Mouse (Mus musculus) midbrain, postnatal 0 days (tissue): ENCODE data around the gene Zic2. TPM values are rescaled to one million over a fixed set of nuclear protein-coding genes. Genes with fewer than 3 reads are reported as not detected.
A peak's percentile ranks its signal among the peaks of the same experiment; 100 is the strongest.
"Not testable (repeated sequence)": the region's sequence is repeated elsewhere in the genome, so short reads cannot be mapped to it uniquely, and the experiment has no call there.

Experiments used
- ATAC-seq: fragments of 200-750 bp; cut with Nextera tagmentation; 2 replicates; pipeline ENCODE4 v1.8.0; 2017; ENCODE audit warnings: moderate number of reproducible peaks, mild to moderate bottlenecking, moderate TSS enrichment, moderate library complexity; ENCODE audit not compliant: low FRiP score
- DNase-seq: peaks from one replicate; pipeline ENCODE4 v3.0.0-alpha.2; 2015; ENCODE audit warnings: low spot score
- H3K27ac ChIP-seq: fragments of 300-500 bp; sonication (generic); 2 replicates; pipeline ENCODE4 v1.5.1; 2014; ENCODE audit warnings: low read depth, mild to moderate bottlenecking, low read length, mixed read lengths
- H3K27me3 ChIP-seq: fragments of 300-500 bp; sonication (generic); 2 replicates; pipeline ENCODE4 v1.6.1; 2014; ENCODE audit warnings: low read length, control low read depth, mixed read lengths; ENCODE audit not compliant: insufficient read depth
- H3K36me3 ChIP-seq: fragments of 300-500 bp; sonication (generic); 2 replicates; pipeline ENCODE4 v1.6.1; 2014; ENCODE audit warnings: low read length, control low read depth, mixed read lengths; ENCODE audit not compliant: insufficient read depth
- H3K4me1 ChIP-seq: fragments of 300-500 bp; sonication (generic); 2 replicates; pipeline ENCODE4 v1.6.1; 2014; ENCODE audit warnings: mild to moderate bottlenecking, control low read depth, antibody characterized with exemption, low read length, mixed read lengths; ENCODE audit not compliant: insufficient read depth
- H3K4me2 ChIP-seq: fragments of 300-500 bp; sonication (generic); 2 replicates; pipeline ENCODE4 v1.6.1; 2014; ENCODE audit warnings: low read depth, mild to moderate bottlenecking, low read length, mixed read lengths; ENCODE audit not compliant: poor library complexity, severe bottlenecking
- H3K4me3 ChIP-seq: fragments of 300-500 bp; sonication (generic); 2 replicates; pipeline ENCODE4 v1.5.1; 2014; ENCODE audit warnings: low read depth, mild to moderate bottlenecking, low read length, moderate library complexity
- H3K9ac ChIP-seq: fragments of 300-500 bp; sonication (generic); replicated peaks from 2 replicates; pipeline ENCODE4 v1.6.1; 2014; ENCODE audit warnings: mild to moderate bottlenecking, low read length, moderate library complexity, mixed read lengths; ENCODE audit not compliant: poor library complexity, severe bottlenecking
- H3K9me3 ChIP-seq: fragments of 300-500 bp; sonication (generic); 2 replicates; pipeline ENCODE4 v1.6.1; 2016; ENCODE audit warnings: low read length, control low read depth
- CTCF ChIP-seq: IDR thresholded peaks from 2 replicates; pipeline ENCODE4 v1.5.1; 2016; ENCODE audit warnings: antibody characterized with exemption, mild to moderate bottlenecking
- WGBS: fragments of 180-500 bp; shearing (Covaris S2); extraction: QIAGEN DNeasy Blood & Tissue Kit; methylation state at CpG from one replicate; pipeline ENCODE4 v1.1.7; 2014; 5-methylcytosine and 5-hydroxymethylcytosine counted together
- polyA plus RNA-seq: library from polyadenylated mRNA; unstranded; fragments of >200 nt; fragmentation: Nextera tagmentation; extraction: Ambion mirVana; gene quantifications from 2 replicates; pipeline ENCODE4 v1.2.1, GENCODE M21; 2015
- total RNA-seq: library from RNA; depleted of rRNA; stranded (reverse); fragments of >200 nt; gene quantifications from 2 replicates; pipeline ENCODE4 v1.2.3, GENCODE M21; 2014

The Zic2 gene
- total and polyA plus RNA-seq, 2 experiments from 2014 or later: 13.9 to 106 TPM

DNA sequence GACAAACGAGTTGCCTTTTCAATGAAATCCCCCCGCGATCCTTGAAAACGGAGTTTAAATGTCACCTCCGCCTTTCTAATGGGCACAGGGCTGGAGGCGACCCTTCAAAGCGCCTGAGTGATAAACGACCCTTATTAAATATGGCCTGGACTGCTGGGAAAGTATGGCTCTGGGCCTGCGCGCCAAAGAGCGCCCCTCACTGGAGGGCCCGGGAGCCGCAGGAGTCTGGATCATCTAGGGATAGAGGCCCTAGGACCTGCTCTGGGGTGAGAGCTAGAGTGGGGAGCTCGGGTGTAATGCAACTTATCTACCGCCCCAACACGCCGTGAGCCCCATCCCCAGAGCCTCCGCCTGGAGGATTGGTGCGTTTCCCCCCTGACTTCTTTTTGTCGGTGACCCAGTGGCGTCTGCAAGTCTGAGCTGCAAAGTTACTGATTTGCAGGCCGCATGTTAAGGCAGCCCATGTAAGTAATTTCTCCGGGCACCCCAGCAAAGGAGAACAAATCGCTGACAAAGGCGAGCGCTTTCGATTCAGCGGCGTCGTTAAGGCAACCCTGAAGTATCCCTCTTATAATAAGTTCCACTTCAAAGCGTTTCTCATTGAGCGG is 21.7 kb upstream of the Zic2 start:
- H3K36me3 ChIP-seq: no peaks in the 10 kb centered on the region
- ATAC-seq (peak; percentile 59), DNase-seq (peak; percentile 86)
- 2% methylated on average over 32 of the region's 32 CpGs for WGBS
- TF ChIP-seq CTCF: peak; percentile 49
- H3K9me3 ChIP-seq: no peaks in the 10 kb centered on the region
- H3K4me3 ChIP-seq: no peak overlapping the region
- H3K4me2 ChIP-seq: peak overlapping the region; percentile 39; the same call in 1 of the 2 replicates
- 0 out of 2 replicates have a peak, but pooled peaks cover 4% of the 10 kb centered on the region for H3K4me1 ChIP-seq
- no peak overlapping the region for H3K9ac ChIP-seq
- peak overlapping the region; percentile 43; the same call in 1 of the 2 replicates for H3K27ac ChIP-seq
- peaks cover 58% of the 10 kb centered on the region for H3K27me3 ChIP-seq

DNA sequence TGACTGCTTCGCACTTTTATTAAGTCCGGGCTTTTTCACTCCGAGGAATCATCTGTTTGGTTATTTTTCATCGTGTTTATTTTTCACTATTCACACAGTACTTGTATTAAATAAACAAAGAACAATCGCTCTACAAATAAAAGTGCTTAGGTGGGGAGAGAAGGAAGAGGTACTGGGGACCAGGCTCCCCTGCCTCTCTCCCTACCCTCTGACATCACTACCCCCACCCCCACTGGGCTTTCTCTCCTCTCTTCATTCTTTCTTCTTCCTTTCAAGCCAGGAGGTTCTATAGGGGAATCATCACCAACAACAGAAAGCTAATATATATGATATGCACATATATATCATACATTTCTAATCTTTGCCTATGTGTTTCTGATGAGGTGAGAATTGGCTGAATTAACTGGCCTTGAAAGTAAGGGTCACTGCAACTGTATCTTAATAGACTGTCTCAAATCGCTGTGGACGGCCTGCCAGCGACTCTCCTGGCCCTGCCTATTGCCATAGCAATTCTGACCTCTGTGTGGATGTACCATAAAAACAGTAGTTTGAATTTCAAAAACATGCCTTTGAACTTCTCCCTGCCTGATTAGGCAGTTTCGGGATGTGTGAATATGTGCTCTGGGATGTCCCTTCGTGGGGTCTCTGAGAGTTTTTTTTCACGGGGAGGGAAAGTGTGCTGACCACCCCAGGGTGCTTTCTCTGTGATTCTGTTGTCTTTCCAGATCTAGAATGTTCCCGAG is 21.1 kb upstream of the Zic2 start:
- DNase-seq: no peak
- peak overlapping the region; percentile 39; the same call in 1 of the 2 replicates for H3K4me2 ChIP-seq
- 11% methylated on average over 12 of the region's 12 CpGs for WGBS
- H3K9ac ChIP-seq: no peak overlapping the region
- TF ChIP-seq CTCF: no peak
- 0 out of 2 replicates have a peak, but pooled peaks cover 4% of the 10 kb centered on the region for H3K4me1 ChIP-seq
- no peak overlapping the region for H3K27ac ChIP-seq
- H3K36me3 ChIP-seq: no peaks in the 10 kb centered on the region
- H3K4me3 ChIP-seq: no peak overlapping the region
- no peaks in the 10 kb centered on the region for H3K9me3 ChIP-seq
- no peak for ATAC-seq
- peaks cover 58% of the 10 kb centered on the region for H3K27me3 ChIP-seq

DNA sequence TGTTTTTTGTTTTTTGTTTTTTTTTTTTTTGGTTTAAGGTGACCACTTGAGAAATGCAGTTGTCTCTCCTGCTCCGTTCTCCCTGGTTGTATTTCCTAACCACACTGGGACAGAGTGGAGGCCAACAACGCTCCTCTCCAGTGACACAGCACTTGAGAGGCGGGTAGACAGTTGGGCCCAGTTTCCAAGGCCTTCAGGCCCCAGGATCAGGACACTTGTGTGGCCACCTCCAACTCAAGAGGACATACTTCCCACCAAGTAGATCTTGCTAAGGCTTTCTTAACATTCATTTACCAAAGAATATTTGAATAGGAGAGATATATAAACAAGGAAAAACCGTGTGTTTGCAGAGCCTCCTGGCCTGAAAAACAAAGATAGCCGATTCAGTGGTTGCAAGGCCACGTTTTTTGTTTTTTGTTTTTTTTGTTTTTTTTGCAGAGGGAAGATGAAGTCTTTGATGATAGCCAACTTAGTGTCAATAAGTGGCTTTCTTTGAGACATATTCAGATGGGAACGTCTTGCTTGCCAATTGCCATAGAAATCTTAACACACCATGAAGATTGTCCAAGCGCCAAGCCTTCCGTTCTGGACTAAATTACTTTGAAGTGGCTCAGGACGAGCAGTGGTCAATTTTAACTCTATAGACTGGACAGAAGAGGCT is 20.2 kb upstream of the Zic2 start:
- TF ChIP-seq CTCF: no peak
- Histone ChIP-seq H3K4me2 (no peak overlapping the region), H3K36me3 (no peaks in the 10 kb centered on the region), H3K9me3 (no peaks in the 10 kb centered on the region), H3K4me1 (0 out of 2 replicates have a peak, but pooled peaks cover 4% of the 10 kb centered on the region), H3K9ac (no peak overlapping the region), H3K27me3 (peaks cover 55% of the 10 kb centered on the region), H3K4me3 (no peak overlapping the region), H3K27ac (no peak overlapping the region)
- no peak for ATAC-seq
- WGBS: 38% methylated on average over 10 of the region's 10 CpGs
- DNase-seq: peak; percentile 87

DNA sequence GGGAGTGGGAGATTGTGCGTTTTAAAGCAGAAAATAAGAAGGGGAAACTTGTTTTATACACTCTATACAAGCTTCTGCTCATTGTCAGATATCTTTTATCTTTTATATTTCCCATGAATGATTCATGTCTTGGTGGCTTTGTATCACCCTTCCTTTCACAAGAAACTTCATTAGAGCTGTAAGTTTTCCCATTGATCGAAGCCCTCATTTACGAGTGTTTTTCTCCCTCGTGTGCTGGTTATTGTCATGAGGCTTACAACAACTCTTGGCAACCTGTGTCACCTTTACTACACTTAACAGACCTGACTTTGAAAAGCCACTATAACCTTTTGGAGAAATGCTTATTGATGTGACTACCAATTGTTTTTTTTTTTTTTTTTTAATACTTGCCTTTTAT is 19.7 kb upstream of the Zic2 start:
- TF ChIP-seq CTCF: no peak
- Histone ChIP-seq H3K4me3 (no peak overlapping the region), H3K4me1 (no peaks in the 10 kb centered on the region), H3K36me3 (no peaks in the 10 kb centered on the region), H3K9me3 (no peaks in the 10 kb centered on the region), H3K4me2 (no peak overlapping the region), H3K27me3 (peaks cover 54% of the 10 kb centered on the region), H3K9ac (no peak overlapping the region), H3K27ac (no peak overlapping the region)
- DNase-seq: no peak
- 31% methylated on average over 4 of the region's 4 CpGs for WGBS
- ATAC-seq: no peak

DNA sequence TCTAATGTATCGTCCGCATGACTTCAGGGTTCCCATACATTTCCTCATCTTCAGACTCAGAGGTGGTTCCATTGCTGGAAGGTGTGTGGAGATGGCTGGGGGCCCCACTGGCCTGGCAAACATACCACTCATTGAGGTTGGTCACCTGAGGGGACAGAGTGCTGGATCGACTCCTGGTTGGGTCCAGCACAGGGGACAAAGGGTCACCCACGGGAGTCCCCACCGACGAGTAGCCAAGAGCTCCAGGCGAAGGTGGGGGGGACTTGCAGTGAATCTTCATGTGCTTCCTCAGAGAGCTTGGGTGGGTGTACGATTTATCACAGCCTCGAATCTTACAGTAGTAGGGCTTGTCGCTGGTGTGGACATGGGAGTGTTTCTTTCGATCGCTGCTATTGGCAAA is 15.9 kb upstream of the Zic2 start:
- 54% methylated on average over 10 of the region's 12 CpGs for WGBS
- H3K9me3 ChIP-seq, H3K4me1 ChIP-seq, H3K27ac ChIP-seq, ATAC-seq, H3K9ac ChIP-seq, H3K4me3 ChIP-seq, DNase-seq, H3K36me3 ChIP-seq: not testable (repeated sequence)
- Histone ChIP-seq H3K27me3 (peaks cover 47% of the 10 kb centered on the region), H3K4me2 (peak overlapping the region; percentile 32; the same call in 1 of the 2 replicates)

DNA sequence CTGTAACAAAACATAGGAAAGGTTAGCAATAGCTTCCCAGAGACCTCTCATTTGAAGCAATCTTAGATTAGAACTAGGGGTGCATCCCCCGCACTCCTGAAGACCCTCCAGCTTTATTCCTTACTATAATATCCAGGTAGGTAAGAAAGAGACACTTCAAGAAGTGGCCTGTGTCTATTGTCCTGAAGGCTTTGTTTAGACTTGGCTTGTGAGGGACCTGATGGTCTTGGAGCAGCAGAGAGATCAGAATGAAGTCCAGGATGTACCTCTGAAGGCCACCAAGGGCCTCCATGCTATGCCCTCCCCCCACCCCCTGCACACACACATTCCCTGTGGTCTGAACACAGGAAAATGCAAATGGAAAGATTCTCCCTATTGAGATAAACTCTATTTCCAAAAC is 15.5 kb upstream of the Zic2 start:
- ATAC-seq: no peak
- no peak overlapping the region for H3K9ac ChIP-seq
- H3K4me1 ChIP-seq: peaks cover 5% of the 10 kb centered on the region; the same call in 1 of the 2 replicates
- DNase-seq: no peak
- TF ChIP-seq CTCF: no peak
- no peaks in the 10 kb centered on the region for H3K9me3 ChIP-seq
- peaks cover 46% of the 10 kb centered on the region for H3K27me3 ChIP-seq
- peak overlapping the region; percentile 18; the same call in 1 of the 2 replicates for H3K27ac ChIP-seq
- H3K36me3 ChIP-seq: no peaks in the 10 kb centered on the region
- H3K4me3 ChIP-seq: 0 out of 2 replicates have a peak overlapping the region, but pooled peaks have one; percentile 1
- peak overlapping the region; percentile 32; the same call in 1 of the 2 replicates for H3K4me2 ChIP-seq
- 81% methylated on average over 1 of the region's 1 CpGs for WGBS
